Mouse (Mus musculus): ENCODE data around the gene Cabp4. TPM values are rescaled to one million over a fixed set of nuclear protein-coding genes. Genes with fewer than 3 reads are reported as not detected.
"Not testable (repeated sequence)": the region's sequence is repeated elsewhere in the genome, so short reads cannot be mapped to it uniquely, and the experiment has no call there.

Gene Cabp4
- polyA plus RNA-seq, 1 experiment from 2014 or later = 0.13 TPM

- Histone ChIP-seq H3K9ac (no peak overlapping the region), H3K27me3 (no peaks in the 10 kb centered on the region), H3K9me3 (replicated peaks) (no peaks in the 10 kb centered on the region), H3K4me2 (no peak overlapping the region), H3K4me3 (no peak overlapping the region), H3K27ac (no peak overlapping the region), H3K4me1 (peaks cover 6% of the 10 kb centered on the region), H3K36me3 (ENCODE audit: poor library complexity, severe bottlenecking) (no peaks in the 10 kb centered on the region)
- 88% methylated on average over 18 of the region's 18 CpGs for WGBS
- ATAC-seq = no peak
Measured at GRCm38 (mm10) chr19:4142416-4143173, 1.2 kb downstream of the Cabp4 start.

- Histone ChIP-seq H3K27me3 (no peaks in the 10 kb centered on the region), H3K4me3 (no peak overlapping the region), H3K9me3 (replicated peaks) (no peaks in the 10 kb centered on the region), H3K36me3 (ENCODE audit: poor library complexity, severe bottlenecking) (no peaks in the 10 kb centered on the region), H3K27ac (no peak overlapping the region), H3K4me1 (no peaks in the 10 kb centered on the region), H3K9ac (no peak overlapping the region), H3K4me2 (no peak overlapping the region)
- WGBS = 83% methylated on average over 6 of the region's 6 CpGs
- ATAC-seq = no peak
Measured at GRCm38 (mm10) chr19:4140147-4140546, 3.7 kb downstream of the Cabp4 start.

- WGBS = 75% methylated on average over 2 of the region's 2 CpGs
- no peak for ATAC-seq
Measured at GRCm38 (mm10) chr19:4139446-4139845, 4.4 kb downstream of the Cabp4 start, which contains the start of gene Gpr152. Gene Gpr152, plus strand, starts transcription at chr19:4139787.

GRCm38 (mm10) chr19:4137913-4138312 lies 5.9 kb downstream of the Cabp4 start:
- 83% methylated on average over 5 of the region's 5 CpGs for WGBS
- H3K4me2 ChIP-seq = no peak overlapping the region
- H3K4me1 ChIP-seq = no peaks in the 10 kb centered on the region
- no peaks in the 10 kb centered on the region for H3K9me3 ChIP-seq (replicated peaks)
- no peak overlapping the region for H3K4me3 ChIP-seq
- no peak for ATAC-seq
- H3K27me3 ChIP-seq = no peaks in the 10 kb centered on the region
- no peak overlapping the region for H3K9ac ChIP-seq
- peaks cover 9% of the 10 kb centered on the region for H3K36me3 ChIP-seq (ENCODE audit: poor library complexity, severe bottlenecking)
- no peak overlapping the region for H3K27ac ChIP-seq

More at GRCm38 (mm10) chr19:4139446-4139845, 4.4 kb downstream of the Cabp4 start, which contains the start of gene Gpr152:
- H3K4me3 ChIP-seq = no peak within 1 kb of the TSS
- no peaks in the 10 kb centered on the region for H3K27me3 ChIP-seq
- H3K4me1 ChIP-seq = no peaks in the 10 kb centered on the region
- H3K36me3 ChIP-seq (ENCODE audit: poor library complexity, severe bottlenecking) = no peaks in the 10 kb centered on the region
- H3K27ac ChIP-seq = no peak within 1 kb of the TSS
- no peak within 1 kb of the TSS for H3K9ac ChIP-seq
- no peak within 1 kb of the TSS for H3K4me2 ChIP-seq
- H3K9me3 ChIP-seq (replicated peaks) = no peaks in the 10 kb centered on the region

GRCm38 (mm10) chr19:4136463-4136862 lies 7.4 kb downstream of the Cabp4 start:
- no peak overlapping the region for H3K9ac ChIP-seq
- H3K4me3 ChIP-seq = no peak overlapping the region
- H3K4me2 ChIP-seq = no peak overlapping the region
- H3K36me3 ChIP-seq (ENCODE audit: poor library complexity, severe bottlenecking) = peaks cover 22% of the 10 kb centered on the region
- H3K9me3 ChIP-seq (replicated peaks) = no peaks in the 10 kb centered on the region
- H3K27me3 ChIP-seq = no peaks in the 10 kb centered on the region
- no peak overlapping the region for H3K27ac ChIP-seq
- ATAC-seq = no peak
- WGBS = 76% methylated on average over 5 of the region's 5 CpGs
- H3K4me1 ChIP-seq = no peaks in the 10 kb centered on the region

- peaks cover 28% of the 10 kb centered on the region for H3K36me3 ChIP-seq (ENCODE audit: poor library complexity, severe bottlenecking)
- not testable (repeated sequence) for H3K9ac ChIP-seq; H3K4me3 ChIP-seq; H3K9me3 ChIP-seq (replicated peaks); H3K4me1 ChIP-seq; H3K4me2 ChIP-seq; H3K27ac ChIP-seq; H3K27me3 ChIP-seq; ATAC-seq
- WGBS = 22% methylated on average over 8 of the region's 8 CpGs
Measured at GRCm38 (mm10) chr19:4135963-4136345, 7.9 kb downstream of the Cabp4 start.

GRCm38 (mm10) chr19:4135229-4135962 lies 8.4 kb downstream of the Cabp4 start:
- H3K4me2 ChIP-seq; H3K4me3 ChIP-seq; H3K4me1 ChIP-seq; H3K9me3 ChIP-seq (replicated peaks); ATAC-seq; H3K27ac ChIP-seq; H3K27me3 ChIP-seq; H3K9ac ChIP-seq: not testable (repeated sequence)
- 84% methylated on average over 6 of the region's 6 CpGs for whole genome bisulfite sequencing
- peaks cover 32% of the 10 kb centered on the region for H3K36me3 ChIP-seq (ENCODE audit: poor library complexity, severe bottlenecking)

- Histone ChIP-seq H3K27me3 (no peaks in the 10 kb centered on the region), H3K9me3 (replicated peaks) (no peaks in the 10 kb centered on the region), H3K4me3 (no peak overlapping the region), H3K27ac (no peak overlapping the region), H3K36me3 (ENCODE audit: poor library complexity, severe bottlenecking) (peaks cover 42% of the 10 kb centered on the region), H3K9ac (no peak overlapping the region), H3K4me1 (no peaks in the 10 kb centered on the region), H3K4me2 (no peak overlapping the region)
- no peak for ATAC-seq
- WGBS = 95% methylated on average over 4 of the region's 4 CpGs
Measured at GRCm38 (mm10) chr19:4134354-4134753, 9.5 kb downstream of the Cabp4 start.

GRCm38 (mm10) chr19:4131768-4132167 lies 12.1 kb downstream of the Cabp4 start:
- Histone ChIP-seq H3K4me1 (peaks cover 10% of the 10 kb centered on the region), H3K4me2 (no peak overlapping the region), H3K27ac (no peak overlapping the region), H3K9ac (no peak overlapping the region), H3K9me3 (replicated peaks) (no peaks in the 10 kb centered on the region), H3K4me3 (no peak overlapping the region), H3K27me3 (no peaks in the 10 kb centered on the region), H3K36me3 (ENCODE audit: poor library complexity, severe bottlenecking) (peaks cover 63% of the 10 kb centered on the region)
- ATAC-seq = no peak
- 90% methylated on average over 2 of the region's 2 CpGs for WGBS

GRCm38 (mm10) chr19:4131075-4131474 lies 12.8 kb downstream of the Cabp4 start:
- ATAC-seq = no peak
- H3K9ac ChIP-seq = no peak overlapping the region
- H3K36me3 ChIP-seq (ENCODE audit: poor library complexity, severe bottlenecking) = peaks cover 63% of the 10 kb centered on the region
- no peaks in the 10 kb centered on the region for H3K9me3 ChIP-seq (replicated peaks)
- peaks cover 15% of the 10 kb centered on the region for H3K4me1 ChIP-seq
- no peak overlapping the region for H3K4me2 ChIP-seq
- H3K4me3 ChIP-seq = no peak overlapping the region
- H3K27me3 ChIP-seq = no peaks in the 10 kb centered on the region
- no peak overlapping the region for H3K27ac ChIP-seq
- 93% methylated on average over 5 of the region's 5 CpGs for WGBS

GRCm38 (mm10) chr19:4130106-4130505 lies 13.7 kb downstream of the Cabp4 start:
- peaks cover 16% of the 10 kb centered on the region for H3K4me1 ChIP-seq
- H3K36me3 ChIP-seq (ENCODE audit: poor library complexity, severe bottlenecking) = peaks cover 63% of the 10 kb centered on the region
- H3K4me3 ChIP-seq = no peak overlapping the region
- WGBS = 90% methylated on average over 4 of the region's 4 CpGs
- H3K27ac ChIP-seq = no peak overlapping the region
- no peaks in the 10 kb centered on the region for H3K27me3 ChIP-seq
- ATAC-seq = no peak
- no peak overlapping the region for H3K9ac ChIP-seq
- no peaks in the 10 kb centered on the region for H3K9me3 ChIP-seq (replicated peaks)
- H3K4me2 ChIP-seq = no peak overlapping the region

GRCm38 (mm10) chr19:4129462-4129861 lies 14.4 kb downstream of the Cabp4 start:
- Histone ChIP-seq H3K27me3 (no peaks in the 10 kb centered on the region), H3K4me3 (no peak overlapping the region), H3K27ac (no peak overlapping the region), H3K36me3 (ENCODE audit: poor library complexity, severe bottlenecking) (peaks cover 63% of the 10 kb centered on the region), H3K4me1 (peaks cover 18% of the 10 kb centered on the region), H3K9me3 (replicated peaks) (no peaks in the 10 kb centered on the region), H3K4me2 (no peak overlapping the region), H3K9ac (no peak overlapping the region)
- ATAC-seq = no peak
- WGBS = 95% methylated on average over 7 of the region's 7 CpGs
